Mouse (Mus musculus) bone marrow macrophage, adult 2 months (primary cell): Measurements from ENCODE around the gene Mboat7.

ENCODE experiments used
- CTCF ChIP-seq: IDR thresholded peaks from 2 replicates; pipeline ENCODE4 v1.5.1; 2012; ENCODE audit warnings: low read depth, mild to moderate bottlenecking, low read length, moderate library complexity
- POLR2A ChIP-seq: IDR thresholded peaks from 2 replicates; pipeline ENCODE4 v1.6.1; 2012; ENCODE audit warnings: mild to moderate bottlenecking, low read depth, low read length, borderline replicate concordance

DNA sequence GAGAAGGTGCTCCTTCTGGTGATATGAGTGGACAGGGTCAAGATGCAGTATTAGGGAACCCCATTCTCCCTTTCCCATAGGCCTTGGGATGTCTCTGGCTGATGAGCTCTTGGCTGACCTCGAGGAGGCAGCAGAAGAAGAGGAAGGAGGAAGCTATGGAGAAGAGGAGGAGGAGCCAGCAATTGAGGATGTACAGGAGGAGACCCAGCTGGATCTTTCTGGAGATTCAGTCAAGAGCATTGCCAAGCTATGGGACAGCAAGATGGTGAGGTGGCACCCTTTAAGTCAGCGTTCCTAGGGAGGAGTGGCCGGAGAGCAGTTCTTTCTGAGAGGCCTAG is 62.9 kb downstream of the Mboat7 start:
- TF ChIP-seq POLR2A (no peak), CTCF (no peak)
